Mouse (Mus musculus) adrenal gland, adult 10 weeks (tissue): ENCODE data around the gene 2210010C04Rik. TPM values are rescaled to one million over a fixed set of nuclear protein-coding genes. Genes with fewer than 3 reads are reported as not detected.

Experiments
- polyA plus RNA-seq: library from polyadenylated mRNA; stranded (reverse); fragments of 350-450 nt; fragmentation: Illumina TruSeq; extraction: RNeasy Lipid Tissue Mini Kit (QIAGEN cat#74804); gene quantifications from one replicate; pipeline ENCODE4 v1.2.3, GENCODE M21; 2014; ENCODE audit warnings: low read depth, low replicate concordance

2210010C04Rik gene
- polyA plus RNA-seq: 0.52 TPM

DNA sequence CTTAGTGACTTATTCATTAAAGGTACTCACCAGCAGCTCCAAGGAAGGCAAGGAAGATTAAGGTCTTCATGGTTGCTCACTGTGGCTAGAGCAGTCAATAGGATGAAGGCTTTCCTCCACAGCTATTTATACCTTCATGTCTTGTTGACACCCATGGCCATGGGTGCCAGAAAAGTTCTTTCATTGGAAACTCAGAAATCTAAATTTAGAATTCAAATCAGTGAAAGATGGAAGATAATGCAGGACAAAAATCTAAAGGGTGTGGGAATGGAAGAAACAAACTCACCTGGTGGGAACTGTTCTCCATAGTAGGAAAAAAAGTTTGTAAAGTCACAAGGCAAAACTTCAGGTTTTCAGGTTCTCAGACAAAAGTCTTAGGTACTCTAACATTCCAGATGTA is at the start of gene 2210010C04Rik:
Gene 2210010C04Rik (minus strand): TSS at position 101 of the 400 bp plus-strand sequence.

GRCm38 (mm10) chr6:40999379-40999778 is 35.9 kb downstream of the 2210010C04Rik start, which contains the start of gene Gm2663:
TSS of gene Gm2663 (minus strand) at chr6:40999479.

Other genes with a start within 250 kb of the 2210010C04Rik start
- not detected for gene Moxd2, start 148.0 kb downstream of the 2210010C04Rik start, polyA plus RNA-seq
- not detected for gene Prss58, start 135.1 kb downstream of the 2210010C04Rik start, polyA plus RNA-seq
- not detected for gene 1700074P13Rik, start 95.0 kb downstream of the 2210010C04Rik start, polyA plus RNA-seq
- gene Gm4744, start 83.6 kb downstream of the 2210010C04Rik start, polyA plus RNA-seq: not detected
- gene 1810009J06Rik, start 70.8 kb downstream of the 2210010C04Rik start, polyA plus RNA-seq: not detected
- not detected for gene Gm2663, start 36.0 kb downstream of the 2210010C04Rik start, polyA plus RNA-seq